Mouse (Mus musculus): Measurements from ENCODE around the gene Fshr.

GRCm38 (mm10) chr17:89100719-89101350 lies 99.6 kb downstream of the Fshr start:
- TF ChIP-seq EP300 (IDR thresholded peaks at IDR 0.05; ENCODE audit: insufficient read depth, low read depth, low read length) (no peak), CTCF (IDR thresholded peaks at IDR 0.05; ENCODE audit: low read depth, low read length) (no peak), POLR2A (IDR thresholded peaks at IDR 0.05; ENCODE audit: insufficient read depth, low read length) (no peak)

All from ES-Bruce4 (cell line).